Mouse (Mus musculus): ENCODE data around the gene Fam71e1.
A peak's percentile ranks its signal among the peaks of the same experiment; 100 is the strongest.

Gene Fam71e1

GRCm38 (mm10) chr7:44471880-44472557 is 24.4 kb upstream of the Fam71e1 start:
- peak; percentile 57 for DNase-seq

- DNase-seq, result no peak
Observed at GRCm38 (mm10) chr7:44472558-44472885, 23.9 kb upstream of the Fam71e1 start.

GRCm38 (mm10) chr7:44472961-44473646 is 23.3 kb upstream of the Fam71e1 start:
- peak; percentile 70 for DNase-seq

GRCm38 (mm10) chr7:44474419-44474818 is 22.0 kb upstream of the Fam71e1 start:
- peak; percentile 77 for DNase-seq

GRCm38 (mm10) chr7:44475046-44475614 is 21.3 kb upstream of the Fam71e1 start:
- DNase-seq, result peak; percentile 35

GRCm38 (mm10) chr7:44482836-44483435 is 13.4 kb upstream of the Fam71e1 start:
- no peak for DNase-seq

GRCm38 (mm10) chr7:44484109-44484508 is 12.3 kb upstream of the Fam71e1 start:
- DNase-seq, result no peak

- DNase-seq, result peak; percentile 82
Observed at GRCm38 (mm10) chr7:44484841-44485571, 11.4 kb upstream of the Fam71e1 start.

GRCm38 (mm10) chr7:44485572-44486195 is 10.7 kb upstream of the Fam71e1 start:
- DNase-seq, result no peak

GRCm38 (mm10) chr7:44486927-44487575 is 9.3 kb upstream of the Fam71e1 start:
- peak; percentile 33 for DNase-seq

GRCm38 (mm10) chr7:44487936-44488335 is 8.4 kb upstream of the Fam71e1 start:
- DNase-seq, result no peak

- peak; percentile 38 for DNase-seq
Observed at GRCm38 (mm10) chr7:44488545-44488944, 7.8 kb upstream of the Fam71e1 start.

- DNase-seq, result peak; percentile 34
Observed at GRCm38 (mm10) chr7:44490281-44490680, 6.1 kb upstream of the Fam71e1 start.

- peak; percentile 35 for DNase-seq
Observed at GRCm38 (mm10) chr7:44491391-44491790, 5.0 kb upstream of the Fam71e1 start.

- no peak for DNase-seq
Observed at GRCm38 (mm10) chr7:44492166-44492826, 4.1 kb upstream of the Fam71e1 start.

GRCm38 (mm10) chr7:44494681-44495080 is 1.7 kb upstream of the Fam71e1 start:
- peak; percentile 54 for DNase-seq

- peak; percentile 63 for DNase-seq
Observed at GRCm38 (mm10) chr7:44495086-44495485, 1.3 kb upstream of the Fam71e1 start.

- no peak for DNase-seq
Observed at GRCm38 (mm10) chr7:44496771-44497109, 359 bp downstream of the Fam71e1 start.

GRCm38 (mm10) chr7:44497361-44498055 is 1.1 kb downstream of the Fam71e1 start:
- DNase-seq, result peak; percentile 67

GRCm38 (mm10) chr7:44498922-44499321 is 2.5 kb downstream of the Fam71e1 start:
- peak; percentile 29 for DNase-seq

GRCm38 (mm10) chr7:44500046-44500445 is 3.7 kb downstream of the Fam71e1 start:
- peak; percentile 33 for DNase-seq

All from cerebellum, adult 9-11 months (tissue).